Mouse (Mus musculus): ENCODE data around the gene Tapbpl.

Tapbpl gene

GRCm38 (mm10) chr6:125240617-125241016, 9.0 kb upstream of the Tapbpl start:
- no peak for DNase-seq (ENCODE audit: extremely low read depth, low read depth, low spot score)

DNA sequence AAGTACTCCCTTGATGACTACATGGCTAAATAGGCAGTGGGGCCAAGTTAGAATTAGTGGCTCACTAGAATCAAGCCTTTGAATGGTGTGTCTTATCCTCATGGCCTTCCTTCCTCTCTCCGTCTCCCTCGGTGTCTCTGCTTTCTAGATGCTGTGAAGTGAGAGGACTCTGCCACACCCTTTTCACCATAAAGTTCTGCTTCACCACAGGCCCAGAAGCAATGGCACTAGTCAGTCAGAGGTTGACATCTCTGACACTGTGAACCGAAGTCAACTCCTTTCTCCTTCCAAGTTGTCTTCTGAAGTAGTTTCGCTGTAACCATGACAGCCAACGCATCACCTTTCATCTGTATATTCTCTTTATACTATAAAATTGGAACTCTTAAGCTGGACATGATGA, 7.9 kb upstream of the Tapbpl start:
- no peak for DNase-seq (ENCODE audit: extremely low read depth, low read depth, low spot score)

GRCm38 (mm10) chr6:125238396-125238795, 6.7 kb upstream of the Tapbpl start:
- DNase-seq (ENCODE audit: extremely low read depth, low read depth, low spot score): no peak

- DNase-seq (ENCODE audit: extremely low read depth, low read depth, low spot score): no peak
These were observed 5.8 kb upstream of the Tapbpl start for GRCm38 (mm10) chr6:125237421-125237820.

DNA sequence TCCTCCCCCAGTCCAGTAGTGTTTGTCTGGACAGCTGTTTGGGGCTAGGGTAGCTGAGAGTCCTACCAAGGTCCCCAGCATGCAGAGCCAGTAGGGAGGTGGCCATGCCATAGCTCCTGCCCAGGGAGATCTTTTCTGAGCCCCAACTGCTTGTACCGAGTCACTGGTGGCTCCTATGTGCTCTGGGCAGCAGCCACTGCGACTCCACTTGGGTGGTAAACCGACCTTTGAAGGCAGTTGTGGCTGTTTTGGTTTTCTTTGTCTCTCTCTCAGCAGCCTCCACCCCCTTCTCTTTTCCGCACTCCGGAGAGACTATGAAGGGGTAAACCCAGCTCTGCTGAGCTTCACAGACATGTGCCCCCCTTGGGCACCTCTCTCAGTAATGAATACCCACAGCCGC, 5.1 kb upstream of the Tapbpl start, which contains the start of gene Cd27:
Gene Cd27, minus strand, starts transcription at position 229 of the 400 bp plus-strand sequence.
- no peak for DNase-seq (ENCODE audit: extremely low read depth, low read depth, low spot score)

DNA sequence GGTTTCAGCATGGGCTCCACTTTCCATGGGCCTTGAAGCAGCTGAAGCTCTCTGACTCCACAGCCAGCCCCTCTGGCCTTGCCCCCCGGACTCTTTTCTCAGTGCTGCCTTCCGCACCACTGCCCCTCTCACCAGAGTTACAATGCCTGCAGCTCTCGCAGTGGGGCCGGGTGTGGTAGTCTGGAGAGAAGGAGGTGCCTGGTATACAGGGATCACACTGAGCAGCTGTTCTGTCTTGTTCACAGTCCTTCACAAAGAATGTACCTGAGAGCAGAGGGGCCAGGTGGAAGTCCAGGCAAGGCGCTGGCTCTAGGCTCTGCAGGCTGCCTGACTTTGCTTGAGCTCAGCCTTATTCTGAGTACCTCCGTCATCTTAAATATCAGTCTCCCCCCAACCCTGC, 4.7 kb upstream of the Tapbpl start:
- no peak for DNase-seq (ENCODE audit: extremely low read depth, low read depth, low spot score)

- DNase-seq (ENCODE audit: extremely low read depth, low read depth, low spot score): no peak
These were observed 2.8 kb upstream of the Tapbpl start for GRCm38 (mm10) chr6:125234520-125234828.

DNA sequence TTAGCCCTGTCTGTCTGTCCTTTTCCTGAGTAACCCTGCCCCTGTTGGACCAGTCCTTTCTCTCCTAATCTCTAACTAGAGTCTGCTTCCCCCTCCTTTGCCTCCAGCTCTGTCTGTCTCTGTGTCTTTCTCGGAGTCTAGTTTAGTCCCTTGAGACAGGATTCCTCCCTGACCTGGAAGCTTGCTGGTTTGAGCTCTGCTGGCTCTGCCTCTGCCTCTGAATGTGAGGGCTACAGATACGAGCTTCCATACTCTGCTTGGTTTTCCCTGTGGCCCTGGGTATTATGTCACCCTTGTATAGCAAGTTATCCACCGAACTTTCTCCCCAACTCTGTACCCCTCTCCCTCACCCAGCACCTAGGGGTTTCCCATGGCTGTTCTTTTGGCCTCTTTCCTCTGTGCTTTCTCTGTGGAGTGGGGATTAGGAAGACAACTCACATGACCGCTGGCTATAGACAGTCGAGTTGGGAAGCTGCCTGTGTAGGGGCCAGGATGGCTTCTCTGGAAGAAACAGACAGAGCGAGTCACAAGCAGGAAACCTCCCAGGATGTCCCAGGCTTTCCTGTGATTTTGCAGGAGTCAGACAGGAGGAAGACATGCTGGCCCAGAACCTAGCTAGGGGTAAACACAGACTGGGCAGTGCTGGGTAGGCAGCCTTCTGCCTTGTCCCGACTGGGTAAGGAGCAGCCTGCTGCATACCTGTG, 2.3 kb upstream of the Tapbpl start:
- no peak for DNase-seq (ENCODE audit: extremely low read depth, low read depth, low spot score)

DNA sequence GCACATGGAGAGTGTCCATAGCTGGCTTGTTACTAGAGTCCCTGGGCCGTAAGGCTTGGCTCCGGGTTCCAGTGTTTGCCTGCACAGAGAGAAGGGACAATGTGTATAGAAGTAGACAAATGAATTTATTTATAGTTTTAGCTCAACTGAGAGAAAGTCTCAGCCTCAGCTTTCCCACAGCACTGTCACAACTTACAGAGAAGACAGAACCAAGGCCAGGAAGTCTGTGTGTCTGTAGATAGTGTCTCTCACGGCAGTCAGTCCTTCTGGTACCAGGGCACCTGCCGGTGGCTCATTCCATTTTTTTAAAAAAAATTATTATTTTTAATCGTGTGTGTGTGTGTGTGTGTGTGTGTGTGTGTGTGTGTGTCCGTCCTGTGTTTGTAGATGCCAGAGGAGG, 856 bp upstream of the Tapbpl start:
- DNase-seq (ENCODE audit: extremely low read depth, low read depth, low spot score): no peak

DNA sequence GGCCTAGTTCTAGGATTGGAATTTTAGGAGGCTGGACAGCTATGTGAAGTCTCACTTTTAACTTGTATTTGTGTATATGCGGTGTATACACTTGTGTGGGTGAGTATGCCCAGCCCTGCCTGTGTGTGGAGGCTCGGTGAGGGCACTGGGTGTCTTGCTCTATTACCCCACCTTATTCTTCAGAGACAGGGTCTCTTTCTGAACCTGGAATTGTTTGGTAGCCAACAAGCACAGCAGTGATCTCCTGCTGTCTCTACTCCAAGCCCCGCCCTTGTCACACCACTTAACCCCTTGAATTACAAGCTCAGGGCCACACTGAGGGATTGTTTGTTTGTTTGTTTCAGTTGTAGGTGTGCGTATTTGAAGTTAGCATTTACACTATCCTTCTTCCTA, 381 bp upstream of the Tapbpl start:
- DNase-seq (ENCODE audit: extremely low read depth, low read depth, low spot score): no peak

DNA sequence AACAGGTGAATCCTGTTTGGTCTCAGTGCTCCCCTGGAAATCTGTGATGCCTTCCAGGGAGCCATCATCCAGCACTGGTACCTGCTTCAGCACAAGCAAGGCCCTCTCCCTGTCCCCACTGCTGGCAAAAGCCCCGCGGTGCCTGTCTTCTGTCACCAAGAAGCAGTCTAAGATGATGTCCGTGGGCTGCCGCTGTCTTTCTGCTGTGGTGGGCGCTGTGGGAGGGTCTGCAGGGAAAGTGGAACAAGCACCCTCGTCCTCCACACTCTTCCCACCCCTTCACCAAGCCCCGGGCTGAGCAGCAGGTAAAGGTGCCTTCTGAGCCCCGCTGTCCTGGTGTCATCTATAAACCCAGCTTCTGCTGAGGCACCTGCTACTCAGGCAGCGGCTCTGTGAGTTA, 1.1 kb downstream of the Tapbpl start:
- DNase-seq (ENCODE audit: extremely low read depth, low read depth, low spot score): no peak

DNA sequence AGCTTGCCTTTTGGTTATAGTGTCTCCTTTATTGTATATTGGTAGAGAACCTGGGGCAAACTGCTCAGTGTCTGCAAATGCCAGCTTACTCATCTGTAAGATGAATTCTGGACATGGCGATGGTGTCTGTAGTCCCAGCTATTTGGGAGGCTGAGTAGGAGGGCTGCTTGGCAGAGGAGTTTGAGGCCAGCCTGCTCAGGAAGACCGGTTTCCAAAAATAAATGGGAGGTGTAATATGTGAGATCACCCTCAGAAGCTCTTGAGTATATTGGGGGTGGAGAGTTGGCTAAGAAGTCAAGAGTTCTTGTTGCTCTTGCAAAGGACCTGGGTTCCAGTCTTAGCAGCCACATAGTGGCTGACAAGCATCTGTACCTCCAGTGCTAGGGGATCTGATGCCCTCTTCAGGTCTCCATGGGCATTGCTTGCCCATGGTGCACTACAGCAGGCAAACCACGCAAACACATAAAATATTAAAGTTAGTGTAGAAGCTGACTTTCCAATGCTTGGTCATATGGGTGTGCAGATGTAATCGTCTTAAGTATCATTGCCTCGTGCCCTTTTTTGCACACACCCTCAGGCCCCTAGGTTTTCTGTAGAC, 6.0 kb downstream of the Tapbpl start:
- no peak for DNase-seq (ENCODE audit: extremely low read depth, low read depth, low spot score)

DNA sequence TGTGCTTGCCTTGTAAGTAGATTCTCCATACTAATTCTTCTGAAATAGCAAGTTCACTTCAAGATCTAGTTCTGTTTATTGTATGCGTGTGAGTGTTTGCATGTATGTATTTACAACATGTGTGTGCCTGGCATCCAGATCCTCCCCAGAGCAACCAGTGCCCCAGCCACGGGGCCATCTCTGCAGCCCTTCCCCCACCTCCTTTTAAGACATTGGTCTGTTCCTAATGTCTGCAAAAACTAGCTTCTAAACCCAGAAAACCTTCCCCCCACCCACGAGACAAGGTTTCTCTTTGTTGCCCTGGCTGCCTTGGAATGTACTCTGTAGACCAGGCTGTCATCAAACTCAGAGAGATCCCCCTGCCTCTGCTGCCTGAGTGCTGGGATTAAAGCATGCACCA, 9.1 kb downstream of the Tapbpl start:
- no peak for DNase-seq (ENCODE audit: extremely low read depth, low read depth, low spot score)

- DNase-seq (ENCODE audit: extremely low read depth, low read depth, low spot score): no peak
These were observed 9.5 kb downstream of the Tapbpl start for GRCm38 (mm10) chr6:125222146-125222545.

- DNase-seq (ENCODE audit: extremely low read depth, low read depth, low spot score): no peak
These were observed 10.4 kb downstream of the Tapbpl start for GRCm38 (mm10) chr6:125221115-125221745.

DNA sequence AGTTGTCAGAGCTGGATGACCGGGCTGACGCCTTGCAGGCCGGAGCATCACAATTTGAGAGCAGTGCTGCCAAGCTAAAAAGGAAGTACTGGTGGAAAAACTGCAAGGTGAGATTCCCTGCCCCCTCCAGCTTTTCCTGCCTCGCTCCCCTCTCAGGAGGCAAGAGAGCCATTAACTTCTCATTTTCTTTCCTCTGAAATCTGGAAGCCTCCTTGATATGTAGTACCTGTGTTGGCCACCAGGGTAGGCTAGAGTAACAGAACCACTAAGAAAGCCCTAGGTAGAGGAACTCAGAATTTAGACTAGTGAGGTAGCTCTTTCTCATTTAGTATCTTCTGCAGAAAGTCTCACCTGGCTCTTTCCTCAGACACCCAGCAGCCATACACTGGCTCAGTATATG, 12.7 kb downstream of the Tapbpl start:
- DNase-seq (ENCODE audit: extremely low read depth, low read depth, low spot score): no peak

- DNase-seq (ENCODE audit: extremely low read depth, low read depth, low spot score): no peak
These were observed 13.8 kb downstream of the Tapbpl start for GRCm38 (mm10) chr6:125217899-125218298.

DNA sequence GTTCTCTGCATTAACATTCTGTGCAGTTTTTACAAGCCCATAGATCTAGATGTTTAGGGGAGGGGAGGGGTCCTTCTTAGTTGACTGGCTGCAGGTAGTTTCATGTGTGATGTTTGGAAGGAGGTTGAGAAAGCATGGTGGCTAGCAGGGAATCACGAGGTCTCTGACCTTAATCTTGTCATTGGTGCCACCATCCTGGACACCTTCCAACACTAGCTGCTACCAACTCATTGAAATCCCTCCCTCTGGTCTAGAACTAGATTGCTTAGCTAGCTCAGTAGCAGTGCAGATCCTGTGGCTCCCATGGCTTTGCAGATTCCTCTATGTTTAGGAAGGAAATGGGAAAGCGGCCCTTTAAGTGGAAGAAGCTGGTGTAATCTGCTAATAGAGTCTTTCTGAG, 14.8 kb downstream of the Tapbpl start:
- no peak for DNase-seq (ENCODE audit: extremely low read depth, low read depth, low spot score)

- DNase-seq (ENCODE audit: extremely low read depth, low read depth, low spot score): peak; percentile 92
These were observed 16.3 kb downstream of the Tapbpl start, which contains the start of gene Vamp1 for GRCm38 (mm10) chr6:125215148-125215954. Gene Vamp1, plus strand, starts transcription at chr6:125215551.

DNA sequence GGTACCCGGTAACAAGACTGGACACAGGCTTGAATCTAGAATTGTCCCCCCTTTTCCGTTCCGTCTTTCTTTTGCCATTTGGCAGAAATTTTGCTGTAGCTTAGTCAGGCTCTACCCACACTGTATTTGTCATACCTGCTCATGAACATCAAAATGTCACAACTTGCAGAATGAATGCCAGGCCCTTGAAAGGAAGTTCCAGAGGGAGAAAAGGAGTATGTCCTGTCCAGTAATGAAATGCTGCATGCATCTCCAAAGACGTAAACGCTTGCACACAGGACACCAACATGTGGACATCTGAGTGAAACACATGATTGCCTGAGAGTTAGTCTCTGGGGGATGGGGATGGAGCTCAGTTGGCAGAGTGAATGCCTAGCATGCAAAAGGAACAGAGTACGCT, 17.9 kb downstream of the Tapbpl start:
- no peak for DNase-seq (ENCODE audit: extremely low read depth, low read depth, low spot score)

DNA sequence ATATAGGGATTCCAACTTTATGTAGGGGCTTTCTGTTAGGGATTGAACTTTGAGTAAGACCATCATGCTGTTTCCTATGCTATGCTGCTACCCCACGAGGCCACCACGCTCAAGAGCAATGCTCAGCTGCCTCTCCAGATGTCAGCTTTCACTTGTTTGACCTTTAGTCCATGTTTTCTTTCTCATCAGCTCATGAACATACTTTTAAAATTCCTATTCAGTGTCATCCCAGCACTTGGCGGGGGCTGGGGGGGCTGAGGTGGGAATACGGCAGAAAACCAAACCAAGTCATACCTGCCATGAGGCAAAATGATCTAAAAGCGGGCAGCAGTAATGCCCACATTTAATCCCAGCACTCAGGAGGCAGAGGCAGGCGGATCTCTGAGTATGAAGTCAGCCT, 18.5 kb downstream of the Tapbpl start:
- DNase-seq (ENCODE audit: extremely low read depth, low read depth, low spot score): no peak

DNA sequence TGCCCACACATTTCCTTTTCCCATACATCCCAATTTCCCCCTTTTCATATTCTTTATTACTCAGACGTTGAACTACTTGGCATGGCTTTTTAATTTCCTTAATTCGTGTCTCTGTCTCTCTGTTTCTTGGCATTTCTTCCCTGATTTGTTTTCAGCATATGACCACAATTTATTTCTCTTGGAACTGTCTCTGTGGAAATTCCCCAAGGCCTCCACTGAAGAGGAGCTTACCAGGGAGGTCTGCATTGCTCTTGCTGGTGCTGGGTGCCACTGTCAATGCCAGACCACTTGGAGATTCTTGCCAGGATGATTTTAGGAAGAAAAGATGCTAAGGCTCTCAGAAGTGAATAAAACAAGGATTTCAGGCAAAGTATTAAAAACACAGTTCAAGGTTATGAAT, 19.0 kb downstream of the Tapbpl start:
- no peak for DNase-seq (ENCODE audit: extremely low read depth, low read depth, low spot score)

All from fat pad, adult 2 months (tissue).